Mouse (Mus musculus) adrenal gland, postnatal 10 days (tissue): ENCODE measurements around the gene Dglucy. TPM values are rescaled to one million over a fixed set of nuclear protein-coding genes. Genes with fewer than 3 reads are reported as not detected.

Experiments used
- DNase-seq: peaks from one replicate; pipeline ENCODE4 v3.0.0; 2021; ENCODE audit warnings: mixed read lengths
- total RNA-seq, 2 experiments: library from RNA; stranded (reverse); gene quantifications; 2 replicates each; pipeline ENCODE4 v1.2.3; 2021

The Dglucy gene
- total RNA-seq, 2 experiments from 2014 or later = 14.8 to 18.1 TPM

DNA sequence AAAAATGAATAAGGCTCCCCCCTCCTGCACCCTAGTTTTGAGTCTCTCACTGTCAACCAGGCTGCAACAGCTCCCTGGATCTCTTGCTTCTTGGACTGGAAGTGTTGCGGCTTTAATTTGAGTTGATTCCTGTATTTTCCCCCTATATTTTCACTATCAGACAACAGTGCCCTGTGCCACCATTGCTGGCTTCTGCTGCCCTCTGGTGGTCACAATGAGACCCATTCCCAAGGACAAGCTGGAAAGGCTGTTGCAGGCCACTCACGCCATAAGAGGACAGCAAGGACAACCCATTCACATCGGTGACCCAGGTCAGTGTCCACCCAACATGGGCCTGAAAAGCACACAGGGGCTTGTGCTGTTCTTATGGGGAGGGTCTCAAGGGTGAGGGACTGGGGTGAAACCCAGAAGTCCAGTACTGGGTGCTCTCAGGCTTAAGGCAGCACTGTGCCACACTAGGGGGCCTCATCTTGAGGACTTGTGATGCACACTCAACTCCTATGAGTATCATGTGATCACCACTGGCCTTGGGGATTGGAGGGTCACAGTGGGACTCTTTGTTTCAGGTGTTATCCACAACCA lies 62.4 kb downstream of the Dglucy start:
- peak; percentile 91 for DNase-seq

DNA sequence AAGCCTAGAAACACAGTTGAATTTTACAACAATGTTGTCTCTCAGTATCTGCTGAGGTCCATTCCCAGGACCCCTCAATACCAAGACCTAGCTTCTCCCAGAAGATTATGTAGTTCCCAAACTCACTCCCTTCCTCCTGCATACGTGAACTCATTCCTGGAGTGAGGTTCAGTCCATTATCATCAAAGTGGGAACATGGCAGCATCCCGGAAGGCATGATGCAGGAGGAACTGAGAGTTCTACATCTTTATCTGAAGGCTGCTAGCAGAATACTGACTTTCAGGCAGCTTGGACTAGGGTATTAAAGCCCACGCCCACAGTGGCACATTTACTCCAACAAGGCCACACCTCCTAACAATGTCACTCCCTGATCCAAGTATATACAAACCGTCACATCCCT lies 64.3 kb downstream of the Dglucy start:
- no peak for DNase-seq

DNA sequence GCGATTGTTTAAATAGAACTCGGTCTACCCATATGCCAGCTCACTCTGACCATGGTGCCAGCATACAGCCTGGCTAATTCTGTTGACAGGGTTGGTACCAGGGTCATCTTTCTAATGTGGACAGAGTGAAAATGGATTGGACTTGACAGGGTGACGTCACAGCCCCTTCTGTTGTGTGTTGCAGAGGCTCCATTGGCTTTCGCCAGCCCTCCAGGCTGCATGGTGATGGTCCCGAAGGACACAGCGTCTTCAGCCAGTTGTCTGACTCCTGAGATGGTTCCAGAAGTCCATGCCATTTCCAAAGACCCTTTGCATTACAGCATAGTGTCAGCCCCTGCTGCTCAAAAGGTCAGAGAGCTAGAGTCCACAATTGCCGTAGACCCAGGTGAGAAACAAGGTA lies 65.7 kb downstream of the Dglucy start:
- DNase-seq = no peak

DNA sequence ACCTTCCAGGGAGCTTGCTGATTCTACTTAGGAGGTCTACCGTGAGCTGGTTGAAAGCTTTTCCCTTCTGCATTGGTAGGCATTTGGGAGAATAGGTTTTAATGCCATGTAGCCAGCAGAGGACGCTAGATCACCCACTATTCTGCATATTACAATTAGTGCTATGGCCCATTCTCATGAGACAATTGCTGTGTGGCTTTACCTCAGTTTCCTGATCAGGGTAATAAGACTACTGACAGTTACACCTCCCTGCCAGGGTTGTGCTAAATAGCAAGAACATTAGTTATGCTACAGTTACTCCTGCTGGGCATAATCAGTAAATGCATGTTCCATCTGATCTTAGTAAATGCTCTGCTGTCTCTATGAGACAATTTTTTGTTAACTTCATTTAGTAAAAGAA lies 67.0 kb downstream of the Dglucy start:
- DNase-seq = no peak

DNA sequence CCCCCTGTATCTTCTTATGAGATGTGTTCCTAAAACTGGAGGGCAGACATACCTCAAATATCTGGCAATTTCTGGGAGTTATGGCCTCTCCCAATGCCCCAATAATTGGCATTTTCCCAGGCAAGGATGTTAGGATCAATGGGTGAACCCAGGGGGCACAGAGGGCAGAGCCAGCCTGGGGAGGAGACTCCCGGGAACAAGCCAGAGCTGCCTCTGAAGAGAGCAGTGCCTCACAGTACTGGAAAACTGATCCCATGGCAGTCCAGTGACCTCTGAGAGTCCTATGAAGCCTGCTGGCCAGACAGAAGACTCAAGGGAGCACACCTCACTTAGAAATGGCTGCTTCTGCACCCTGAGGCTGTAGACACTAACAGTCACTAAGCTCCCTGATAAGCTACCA lies 67.7 kb downstream of the Dglucy start:
- DNase-seq = no peak

DNA sequence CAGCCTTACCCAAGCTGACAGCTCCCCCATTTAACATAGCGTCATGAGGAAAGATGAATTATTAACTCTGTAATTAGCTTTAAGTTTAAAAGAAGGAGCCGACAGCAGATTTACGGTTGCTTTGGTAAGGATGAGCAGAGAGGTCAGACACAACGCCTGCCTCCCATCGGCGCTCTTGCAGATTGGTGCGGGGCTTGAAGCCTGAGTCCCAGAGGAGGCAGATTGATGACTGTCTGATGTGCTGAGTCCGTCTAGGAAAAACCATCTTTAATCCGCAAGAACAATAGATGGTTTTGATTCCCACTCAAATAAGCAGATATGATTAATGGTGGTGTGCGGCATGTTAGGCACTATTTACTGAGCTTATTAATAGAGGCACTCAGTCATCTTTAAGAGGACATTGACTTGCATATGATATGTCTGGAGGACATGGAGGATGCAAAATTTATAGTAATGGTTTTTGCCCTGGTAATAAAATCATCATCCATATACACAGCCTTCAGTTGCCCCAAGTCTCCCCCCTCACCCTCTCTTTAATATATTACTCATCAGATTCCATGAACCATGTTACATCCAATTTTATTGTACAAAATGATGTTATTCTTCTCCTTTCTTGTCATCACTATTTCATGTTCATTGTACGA lies 68.7 kb downstream of the Dglucy start:
- no peak for DNase-seq

DNA sequence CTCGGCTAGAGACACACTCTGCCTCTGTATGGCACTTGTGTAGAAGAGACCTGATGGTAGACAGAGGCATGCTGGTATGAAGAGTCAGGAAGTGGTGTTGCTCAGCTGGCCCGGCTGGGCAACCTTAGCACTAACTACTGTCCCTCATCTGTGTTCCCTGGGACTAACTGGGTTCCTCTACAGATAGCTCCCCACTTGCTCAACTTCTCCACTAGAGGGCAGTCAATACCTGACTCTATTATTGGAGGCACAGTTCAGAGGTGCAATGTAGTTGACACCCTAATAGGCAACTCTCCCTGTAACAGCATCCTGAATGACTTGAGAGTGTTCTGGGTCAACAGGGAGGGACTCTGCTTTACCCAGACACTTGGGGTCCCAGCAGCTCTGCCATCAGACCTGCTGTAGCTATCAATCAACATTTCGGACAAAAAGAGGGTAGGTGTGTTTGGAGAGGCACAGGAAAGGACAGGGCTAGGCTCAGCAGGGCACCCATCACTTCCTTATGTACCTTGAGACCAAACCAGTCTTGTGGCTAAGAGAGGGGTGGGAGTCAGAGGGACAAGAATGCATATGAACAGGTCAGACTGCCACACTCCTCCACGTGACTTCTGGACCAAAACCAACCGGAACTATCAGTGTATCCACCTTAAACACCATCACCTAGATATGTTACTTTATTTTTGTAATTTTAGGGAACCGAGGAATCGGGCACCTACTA lies 70.7 kb downstream of the Dglucy start:
- peak; percentile 43 for DNase-seq

DNA sequence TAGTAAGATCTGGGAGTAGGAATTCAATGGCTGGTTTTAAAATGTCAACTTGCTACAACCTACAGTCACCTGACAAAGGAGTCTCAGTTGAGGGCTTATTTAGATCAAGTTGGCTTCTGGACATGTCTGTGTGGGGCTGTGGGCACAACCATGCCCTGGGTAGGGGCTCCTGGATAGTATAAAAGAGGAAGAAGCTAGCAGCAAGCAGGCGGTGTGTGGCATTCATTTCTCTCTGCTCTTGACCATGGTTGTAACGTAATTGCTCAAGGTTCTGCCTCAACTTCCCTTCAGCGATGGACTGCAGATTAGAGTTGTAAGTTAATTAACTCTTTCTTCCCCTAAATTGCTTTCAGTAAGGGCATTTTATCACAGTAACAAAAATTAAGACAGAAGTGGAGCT lies 73.5 kb downstream of the Dglucy start:
- no peak for DNase-seq

DNA sequence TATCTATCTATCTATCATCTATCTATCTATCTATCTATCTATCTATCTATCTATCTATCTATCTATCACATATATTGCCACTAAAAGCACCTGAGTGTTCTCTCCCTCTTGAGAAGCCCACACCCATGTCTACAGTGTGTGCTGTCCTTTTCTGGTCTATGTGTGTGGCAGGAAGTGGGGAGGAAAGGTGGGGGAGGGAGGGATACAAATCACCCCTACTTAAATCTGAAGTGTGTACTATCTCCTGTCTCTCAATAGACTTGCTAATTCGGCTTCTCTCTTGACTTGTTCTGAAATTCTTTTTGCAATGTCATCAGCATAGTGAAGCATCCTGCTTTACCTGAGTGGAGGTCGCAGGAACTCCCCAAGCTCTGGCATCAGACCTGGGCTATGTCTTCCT lies 77.5 kb downstream of the Dglucy start:
- DNase-seq = no peak

DNA sequence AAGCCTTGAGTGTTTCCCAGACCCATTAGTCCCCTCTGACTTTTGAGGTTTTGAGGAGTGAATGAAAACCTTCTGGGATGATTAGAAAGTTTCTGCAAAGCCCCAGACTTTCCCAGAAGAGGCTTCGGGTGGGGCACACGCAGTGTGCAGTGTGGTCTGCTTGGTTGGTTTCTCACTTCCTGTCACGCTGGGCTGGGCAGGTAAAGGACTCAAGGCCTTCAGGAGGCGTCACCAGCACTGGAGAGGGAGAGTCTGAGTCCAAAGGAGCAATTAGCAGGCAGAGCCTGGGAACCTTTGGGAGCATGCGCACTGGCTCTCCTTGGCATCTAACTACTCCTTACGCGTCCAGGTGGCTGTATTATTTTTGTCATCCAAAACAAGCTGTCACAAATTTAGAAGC lies 78.9 kb downstream of the Dglucy start:
- no peak for DNase-seq

DNA sequence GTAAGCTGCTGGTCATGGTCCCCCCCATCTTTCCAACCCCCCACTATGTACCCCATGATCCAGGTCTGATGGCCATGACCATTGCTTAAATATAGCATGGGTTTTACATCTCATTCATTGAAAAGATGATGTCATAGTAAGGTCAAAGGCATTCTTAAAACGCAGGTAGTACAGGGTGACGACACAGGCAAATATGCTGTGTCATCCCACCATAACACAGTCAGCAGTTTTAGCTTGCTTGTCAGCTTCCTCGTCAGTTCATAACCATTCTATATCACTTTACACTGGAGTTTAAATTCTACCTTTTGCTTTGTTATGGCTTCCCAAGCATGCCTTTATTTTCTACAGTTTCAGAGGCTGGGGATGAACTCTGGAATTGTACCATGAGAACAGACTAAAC lies 83.4 kb downstream of the Dglucy start:
- no peak for DNase-seq

DNA sequence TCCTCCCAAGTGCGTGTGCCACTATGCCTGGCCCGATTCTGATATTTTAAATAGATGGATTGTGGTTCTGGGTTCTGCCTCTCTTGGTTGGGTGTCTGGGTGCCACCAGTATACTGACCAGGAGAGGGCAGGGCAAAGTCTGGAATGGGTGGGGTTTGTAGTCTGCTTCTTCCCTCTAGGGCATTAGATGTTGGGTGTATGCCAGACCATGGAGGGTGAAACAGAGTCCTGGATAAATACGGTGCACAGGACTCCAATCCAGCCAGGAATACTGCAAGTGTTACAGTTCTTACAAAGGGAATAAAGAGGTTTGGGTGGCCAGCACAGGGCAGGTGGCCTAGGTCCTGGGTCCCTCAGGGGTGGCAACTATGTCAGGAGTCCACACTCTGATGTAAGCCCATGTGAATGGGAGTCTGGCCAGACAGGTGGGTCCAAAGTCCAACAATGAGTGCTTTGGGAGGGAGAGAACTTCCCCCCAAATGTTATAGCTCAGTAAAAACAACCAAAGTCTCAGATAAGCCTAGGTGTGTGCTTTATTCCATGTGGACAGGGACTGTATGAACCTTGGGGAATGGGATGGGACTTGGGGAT lies 84.1 kb downstream of the Dglucy start:
- DNase-seq = peak; percentile 45

DNA sequence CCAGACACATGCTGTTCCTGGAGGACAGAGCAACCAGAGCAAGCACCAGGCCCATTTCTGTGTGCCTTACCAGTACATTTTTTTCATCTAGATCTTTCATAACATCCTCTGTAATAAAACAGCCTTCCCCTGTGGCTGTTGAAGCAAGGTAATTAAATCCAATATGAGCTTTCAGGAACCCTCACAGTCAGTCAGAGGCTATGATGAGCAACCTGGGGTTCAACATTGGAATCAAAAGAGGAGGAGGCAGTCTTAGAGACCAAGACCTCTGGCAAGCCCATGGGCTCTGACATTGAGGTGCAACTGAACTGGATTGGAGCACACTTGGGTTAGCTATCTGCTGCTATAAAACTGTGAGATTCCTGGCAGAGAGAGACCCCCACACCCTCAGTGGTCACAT lies 86.2 kb downstream of the Dglucy start:
- DNase-seq = no peak

DNA sequence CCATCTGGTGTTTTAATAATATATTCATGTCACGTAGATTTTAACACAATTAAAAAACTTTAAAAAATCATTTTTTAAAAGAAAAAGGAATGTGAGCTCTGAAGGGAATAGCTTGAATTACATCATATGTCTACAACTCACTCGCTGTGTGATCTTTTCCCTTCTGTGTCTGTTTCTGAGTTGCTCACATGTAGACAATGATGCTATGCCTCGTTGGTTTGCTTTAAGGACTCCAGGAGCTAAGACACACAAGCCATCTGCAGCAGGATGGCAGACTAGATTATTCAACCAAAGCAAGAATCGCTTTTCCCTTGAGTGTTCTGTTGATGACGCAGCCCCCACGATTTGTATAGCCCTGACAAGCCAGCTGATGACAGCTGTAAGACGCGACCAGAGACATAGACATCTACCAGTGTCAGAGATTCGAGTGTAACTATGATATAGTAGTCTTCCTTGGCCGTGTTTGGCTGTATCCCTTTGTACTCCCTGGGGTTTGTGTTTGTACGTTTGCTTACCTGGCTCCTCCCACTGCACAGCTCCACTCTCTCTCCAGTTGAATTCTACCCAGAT lies 86.7 kb downstream of the Dglucy start:
- no peak for DNase-seq

DNA sequence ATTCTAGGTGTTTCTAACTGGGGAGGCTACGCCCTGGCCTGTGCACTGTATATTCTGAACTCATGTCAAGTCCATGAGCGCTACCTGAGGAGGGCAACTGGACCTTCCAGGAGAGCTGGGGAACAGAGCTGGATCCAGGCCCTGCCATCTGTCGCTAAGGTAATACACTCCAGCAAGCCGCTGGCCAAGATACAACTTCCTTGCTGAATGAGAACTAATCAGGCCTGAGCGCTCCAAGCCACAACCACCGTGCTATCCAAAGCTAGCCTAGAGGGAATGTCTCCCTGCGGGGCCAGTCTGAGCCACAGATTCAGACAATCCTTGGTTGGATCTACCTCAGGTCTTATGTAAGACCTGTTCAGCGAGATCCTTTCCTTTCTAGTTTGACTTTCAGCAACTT lies 88.2 kb downstream of the Dglucy start:
- peak; percentile 55 for DNase-seq

DNA sequence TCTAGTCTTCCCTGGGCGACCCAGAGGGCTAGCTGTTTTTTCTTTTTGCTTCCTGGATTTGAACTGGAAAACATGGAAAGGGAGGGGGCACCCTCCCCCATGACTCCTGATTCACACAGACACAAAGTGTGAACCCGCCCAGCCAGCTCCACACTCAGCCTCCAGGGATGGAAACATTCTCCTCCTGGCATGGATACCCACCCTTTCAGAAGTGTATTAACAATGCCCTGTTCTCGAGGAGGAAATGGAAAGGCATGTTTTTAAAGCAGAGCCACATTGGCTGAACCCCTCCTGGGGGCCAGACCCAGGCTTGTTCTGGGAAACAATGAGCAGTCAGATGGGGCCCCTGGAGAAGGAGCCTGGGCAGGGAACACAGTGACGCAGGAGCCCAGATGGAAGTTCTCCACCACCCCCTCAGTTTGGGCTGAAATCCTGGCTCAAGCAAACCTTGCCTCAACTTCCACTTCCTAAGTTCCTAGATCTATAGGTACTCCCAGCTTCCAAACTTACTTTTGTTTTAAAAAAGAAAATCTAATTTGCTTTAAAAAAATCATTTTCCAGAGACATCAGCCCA lies 89.3 kb downstream of the Dglucy start:
- DNase-seq = no peak

DNA sequence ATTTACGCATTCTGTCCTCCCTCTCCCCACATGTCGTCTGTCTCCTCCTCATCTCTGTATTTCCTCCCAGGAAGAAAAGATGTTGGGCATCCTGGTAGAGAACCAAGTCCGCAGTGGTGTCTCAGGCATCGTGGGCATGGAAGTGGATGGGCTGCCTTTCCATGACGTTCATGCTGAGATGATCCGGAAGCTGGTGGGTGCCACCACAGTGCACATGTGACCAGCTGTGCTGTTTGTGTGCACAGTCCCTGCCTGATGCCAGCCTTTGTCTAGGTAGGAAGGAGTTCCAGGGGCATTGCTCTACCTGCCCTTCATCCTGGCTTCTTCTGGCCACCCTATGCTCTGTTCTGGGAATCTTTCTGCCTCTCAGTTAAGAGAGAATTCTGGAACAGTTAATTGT lies 92.4 kb downstream of the Dglucy start:
- DNase-seq = no peak

DNA sequence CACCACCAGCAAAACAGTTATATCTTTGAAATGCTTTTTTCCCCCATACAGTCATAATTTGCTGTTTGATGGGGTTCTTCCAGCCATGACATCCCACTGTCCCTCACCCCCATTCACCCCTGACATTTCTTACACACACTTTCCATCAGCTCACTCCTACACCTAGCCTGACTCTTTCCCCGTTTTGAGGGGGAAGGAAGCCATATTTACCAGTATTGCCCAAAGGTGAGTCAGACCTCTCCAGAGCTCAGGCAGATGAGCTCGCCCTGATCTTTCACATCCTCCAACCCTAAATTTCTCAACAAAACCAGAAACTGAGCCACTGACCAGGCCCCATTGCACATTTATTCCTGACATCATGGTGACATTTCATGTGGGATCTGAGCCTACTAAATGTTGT lies 93.0 kb downstream of the Dglucy start:
- DNase-seq = no peak

DNA sequence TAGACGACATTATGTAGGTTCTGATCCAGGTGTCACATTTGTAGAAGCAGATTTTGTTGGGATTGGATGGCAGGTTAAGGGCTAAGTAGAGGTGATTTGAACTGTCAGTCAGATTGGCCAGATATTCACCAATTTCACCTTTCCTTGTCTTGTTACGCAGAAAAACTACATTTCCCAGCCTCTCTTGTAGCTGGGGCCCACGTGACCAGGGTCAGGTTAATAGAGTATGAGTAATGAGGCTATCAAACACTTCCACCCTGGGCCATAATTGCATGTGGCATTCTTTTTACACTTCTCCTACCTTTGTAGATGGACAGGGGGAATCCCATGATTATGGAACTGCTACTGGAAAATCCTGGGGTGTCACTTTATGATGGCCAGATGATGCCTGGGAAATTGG lies 94.8 kb downstream of the Dglucy start:
- DNase-seq = no peak

DNA sequence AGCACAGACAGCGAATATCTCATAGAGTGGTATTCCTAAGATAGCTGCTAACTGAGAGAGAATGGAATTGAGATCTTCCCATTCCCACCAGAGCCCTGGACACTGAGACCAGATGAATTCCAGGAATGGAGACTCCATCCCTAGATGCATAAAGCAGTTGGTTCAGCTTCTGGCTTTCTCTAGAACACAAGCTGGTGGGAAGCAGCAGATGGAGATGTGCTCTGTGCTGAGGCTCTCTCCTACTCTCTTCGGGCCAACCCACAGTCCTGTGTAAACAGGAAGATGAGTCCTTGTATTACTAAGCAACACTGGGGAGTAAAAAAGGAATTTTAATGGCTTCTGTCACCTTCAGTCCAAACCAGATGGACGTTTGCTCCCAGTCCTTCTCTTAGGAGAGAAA lies 96.7 kb downstream of the Dglucy start:
- DNase-seq = no peak

DNA sequence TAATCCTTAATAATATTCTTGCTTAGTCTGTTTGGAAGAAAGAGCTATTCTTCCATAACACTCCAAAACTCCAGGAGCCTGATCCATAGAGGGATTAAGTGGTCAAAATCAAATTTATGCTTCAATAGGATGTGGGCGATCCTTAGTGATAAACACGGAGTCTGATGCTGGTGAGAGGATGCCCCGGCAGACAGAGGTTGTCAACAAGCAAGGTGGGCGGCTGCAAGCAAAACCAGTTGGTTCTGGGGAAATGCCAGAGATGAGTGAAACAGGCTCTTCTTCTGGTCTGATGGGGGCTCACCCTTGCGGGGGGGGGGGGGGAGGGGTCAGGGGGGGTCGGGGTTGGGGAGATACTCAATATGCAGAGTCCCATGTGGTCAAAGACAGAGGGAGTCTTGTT lies 97.1 kb downstream of the Dglucy start:
- no peak for DNase-seq

DNA sequence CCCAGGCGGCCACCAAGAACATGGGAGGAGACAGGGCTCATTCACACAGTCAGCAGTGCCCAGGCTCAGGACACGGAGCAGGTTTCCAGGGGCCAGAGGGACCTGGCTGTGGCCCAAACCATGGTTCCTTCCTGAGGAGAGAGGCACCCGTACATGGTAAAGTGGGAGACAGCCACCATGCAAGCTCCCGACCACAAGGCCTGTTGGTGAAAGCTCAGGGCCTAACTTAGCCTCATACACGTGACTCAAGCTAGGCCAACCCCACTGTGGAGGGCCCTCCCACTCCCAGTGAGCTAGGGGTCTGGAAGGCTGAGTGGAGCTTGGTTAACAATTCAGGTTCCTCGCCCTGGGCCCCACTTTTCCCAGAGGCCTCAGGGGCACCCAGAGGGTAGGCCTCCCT lies 99.1 kb downstream of the Dglucy start:
- DNase-seq = no peak

DNA sequence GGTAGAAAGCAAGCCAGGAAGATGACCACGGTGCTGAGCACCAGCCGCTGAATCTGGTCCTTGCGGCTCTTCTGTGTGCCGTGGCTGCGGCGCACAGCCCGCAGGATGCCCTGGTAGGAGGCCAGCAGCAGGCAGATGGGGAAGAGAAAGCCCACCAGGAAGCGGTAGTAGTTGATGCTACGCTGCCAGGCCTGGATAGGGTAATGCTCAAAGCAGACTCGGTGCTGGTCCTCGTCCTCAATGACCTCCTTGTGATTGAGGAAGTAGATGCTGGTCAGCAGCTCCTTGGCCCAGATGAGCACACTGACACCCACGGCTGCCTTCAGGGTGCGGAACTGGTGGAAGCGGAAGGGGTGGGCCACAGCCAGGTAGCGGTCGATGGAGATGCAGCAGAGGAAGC lies 99.7 kb downstream of the Dglucy start:
- no peak for DNase-seq
